Mouse (Mus musculus): ENCODE measurements around the gene Sgce.
"Not testable (repeated sequence)": the region's sequence is repeated elsewhere in the genome, so short reads cannot be mapped to it uniquely, and the experiment has no call there.

Gene Sgce

DNA sequence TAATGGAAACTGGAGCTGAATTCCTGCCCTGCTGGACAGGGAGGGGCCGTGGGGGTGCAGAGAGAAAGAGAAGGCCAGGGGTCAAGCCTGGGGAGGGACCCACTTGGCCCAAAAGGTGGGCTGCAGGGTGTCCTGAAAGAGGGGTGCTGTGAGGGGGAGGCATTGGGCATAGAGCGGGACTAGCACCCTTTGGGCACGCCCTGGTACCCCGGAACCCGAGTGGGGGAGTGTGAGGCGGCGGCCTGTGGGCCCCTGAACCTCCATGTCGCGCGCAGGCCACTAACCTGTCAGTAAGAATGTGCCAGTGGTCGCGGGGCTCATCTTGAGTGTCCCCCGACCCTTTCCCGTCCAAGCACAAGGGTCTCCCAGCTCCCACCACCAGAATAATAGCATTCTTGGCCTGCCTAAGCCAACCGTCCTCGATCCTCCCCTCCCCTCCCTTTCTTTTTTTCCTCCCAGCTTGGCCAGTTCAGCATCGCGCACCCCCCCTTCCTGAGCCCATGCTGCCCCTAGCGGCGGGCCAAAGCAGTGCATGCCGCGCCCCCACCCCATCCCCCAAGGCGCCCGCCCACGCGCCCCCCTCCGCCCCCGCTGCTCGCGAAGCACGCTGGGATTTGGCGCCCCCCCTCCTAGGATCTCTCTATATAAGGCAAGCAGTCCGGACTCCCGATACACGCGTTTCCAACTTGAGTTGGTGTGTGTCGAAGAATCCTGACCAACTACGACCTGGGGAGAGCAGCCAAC lies at the start of gene Sgce, which contains the start of gene Peg10:
TSS of gene Sgce (minus strand) at position 512 of the 744 bp plus-strand sequence.
TSS of gene Peg10 (plus strand) at position 611 of the 744 bp plus-strand sequence.
- DNase-seq, result peak; percentile 88

DNA sequence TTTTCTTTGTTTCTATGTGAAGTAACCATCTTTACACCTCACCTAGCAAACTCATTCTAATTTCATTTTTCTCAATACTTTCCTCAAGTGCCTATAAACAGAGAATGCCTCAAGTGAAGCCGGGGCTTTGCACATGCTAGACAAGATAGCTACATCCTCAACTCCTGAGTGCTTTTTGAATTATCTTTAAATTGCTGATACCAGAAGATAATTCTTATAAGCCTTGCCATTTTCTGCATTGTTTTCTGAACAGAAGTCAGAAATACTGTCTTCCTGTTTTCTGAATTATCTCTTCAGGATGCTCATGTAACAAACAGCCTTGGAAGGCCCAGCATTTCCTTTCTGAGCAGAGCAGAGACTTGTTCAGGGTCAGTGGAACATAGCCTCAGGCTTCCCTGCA lies 49.3 kb upstream of the Sgce start:
- DNase-seq, result no peak

DNA sequence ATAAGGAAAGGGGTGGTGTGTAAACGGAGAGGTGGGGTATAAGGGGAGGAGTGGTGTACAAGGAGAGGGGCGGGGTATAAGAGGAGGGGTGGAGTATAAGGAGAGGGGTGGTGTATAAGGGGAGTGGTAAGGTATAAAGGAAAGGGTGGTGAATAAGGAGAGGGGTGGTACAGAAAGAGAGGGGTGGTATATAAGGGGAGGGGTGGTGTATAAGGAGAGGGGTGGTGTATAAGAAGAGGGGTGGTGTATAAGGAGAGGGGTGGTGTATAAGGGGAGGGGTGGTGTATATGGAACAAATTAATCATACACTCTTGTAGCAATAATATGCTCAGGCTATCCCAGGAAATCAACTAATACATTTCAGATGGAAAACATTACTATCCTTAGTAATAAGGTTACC lies 15.2 kb upstream of the Sgce start:
- no peak for DNase-seq

DNA sequence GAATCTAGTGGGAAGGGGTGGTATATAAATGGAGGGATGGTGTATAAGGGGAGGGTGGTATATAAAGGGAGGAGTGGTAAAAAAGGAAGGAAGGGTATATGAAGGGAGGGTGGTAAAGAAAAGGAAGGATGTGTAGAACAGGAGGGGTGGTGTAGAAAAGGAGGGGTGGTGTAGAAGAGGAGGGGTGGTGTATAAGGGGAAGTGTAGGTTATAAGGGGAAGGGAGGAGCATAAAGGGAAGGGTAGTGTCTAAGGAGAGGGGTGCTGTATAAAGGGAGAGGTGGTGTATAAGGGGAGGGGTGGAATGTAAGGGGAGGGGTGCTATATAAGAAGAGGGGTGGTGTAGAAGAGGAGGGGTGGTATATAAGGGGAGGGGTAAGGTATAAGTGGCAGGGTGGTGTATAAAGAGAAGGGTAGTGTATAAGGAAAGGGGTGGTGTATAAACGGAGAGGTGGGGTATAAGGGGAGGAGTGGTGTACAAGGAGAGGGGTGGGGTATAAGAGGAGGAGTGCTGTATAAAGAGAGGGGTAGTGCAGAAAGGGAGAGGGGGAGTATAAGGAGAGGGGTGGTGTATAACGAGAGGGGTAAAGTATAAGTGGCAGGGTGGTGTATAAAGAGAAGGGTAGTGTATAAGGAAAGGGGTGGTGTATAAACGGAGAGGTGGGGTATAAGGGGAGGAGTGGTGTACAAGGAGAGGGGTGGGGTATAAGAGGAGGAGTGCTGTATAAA lies 14.6 kb upstream of the Sgce start:
- DNase-seq, result not testable (repeated sequence)

DNA sequence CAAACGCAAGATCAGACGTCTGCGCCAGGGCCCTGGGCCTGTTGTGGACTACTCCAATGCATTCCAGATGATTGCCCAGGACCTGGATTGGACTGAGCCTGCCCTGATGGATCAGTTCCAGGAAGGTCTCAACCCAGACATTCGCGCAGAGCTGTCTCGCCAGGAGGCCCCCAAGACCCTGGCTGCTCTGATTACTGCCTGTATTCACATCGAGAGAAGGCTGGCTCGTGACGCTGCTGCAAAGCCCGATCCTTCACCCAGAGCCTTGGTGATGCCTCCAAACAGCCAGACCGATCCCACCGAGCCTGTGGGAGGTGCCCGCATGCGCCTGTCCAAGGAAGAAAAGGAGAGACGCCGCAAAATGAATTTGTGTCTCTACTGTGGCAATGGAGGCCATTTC lies 7.9 kb upstream of the Sgce start:
- no peak for DNase-seq

DNA sequence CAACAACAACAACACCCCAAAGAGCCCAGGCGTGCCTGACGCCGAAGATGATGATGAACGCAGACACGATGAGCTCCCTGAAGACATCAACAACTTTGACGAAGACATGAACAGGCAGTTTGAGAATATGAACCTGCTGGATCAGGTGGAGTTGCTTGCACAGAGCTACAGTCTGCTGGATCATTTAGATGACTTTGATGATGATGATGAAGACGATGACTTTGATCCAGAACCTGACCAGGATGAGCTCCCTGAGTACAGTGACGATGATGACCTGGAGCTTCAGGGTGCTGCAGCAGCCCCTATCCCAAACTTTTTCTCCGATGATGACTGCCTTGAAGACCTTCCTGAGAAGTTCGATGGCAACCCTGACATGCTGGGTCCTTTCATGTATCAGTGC lies 7.3 kb upstream of the Sgce start:
- no peak for DNase-seq

DNA sequence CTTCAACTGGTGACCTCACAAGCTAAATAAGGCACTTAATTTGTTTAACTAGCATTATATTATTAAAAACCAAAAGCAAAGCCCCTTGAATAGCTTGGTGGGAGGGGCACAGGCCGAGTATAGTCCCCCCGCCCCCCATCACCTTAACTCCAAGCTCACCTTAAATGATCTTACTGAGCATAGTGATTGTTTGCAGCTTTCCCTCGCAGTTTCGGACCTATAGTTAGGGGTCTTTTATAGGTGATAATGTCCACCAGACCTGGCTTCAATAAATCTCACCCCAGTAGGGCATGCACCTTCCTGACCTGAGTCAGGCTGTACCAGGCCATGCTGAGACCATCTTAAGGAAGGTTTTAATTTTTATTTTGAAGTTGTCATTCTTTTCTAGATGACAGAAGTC lies 4.3 kb upstream of the Sgce start:
- DNase-seq, result no peak

DNA sequence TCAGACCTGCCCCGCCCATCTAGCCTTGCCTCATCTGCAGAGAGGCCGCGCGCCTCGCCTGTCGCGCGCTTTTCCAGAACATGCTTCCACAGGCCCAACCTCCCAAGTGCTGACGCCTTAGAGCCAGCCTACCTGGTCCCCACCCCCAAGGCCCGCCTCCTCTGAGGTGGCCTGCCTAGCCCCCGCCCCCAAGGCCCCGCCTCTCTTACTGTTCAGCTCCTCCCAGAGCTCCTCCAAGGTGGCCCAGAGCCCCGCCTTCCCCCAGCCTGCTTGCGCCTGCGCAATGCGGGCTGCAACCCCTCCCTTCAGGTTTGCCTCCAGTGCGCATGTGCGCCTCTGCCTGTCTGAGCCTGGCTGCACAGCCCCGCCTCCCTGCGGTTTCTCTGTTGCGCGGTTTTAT lies 2.1 kb upstream of the Sgce start:
- peak; percentile 93 for DNase-seq

DNA sequence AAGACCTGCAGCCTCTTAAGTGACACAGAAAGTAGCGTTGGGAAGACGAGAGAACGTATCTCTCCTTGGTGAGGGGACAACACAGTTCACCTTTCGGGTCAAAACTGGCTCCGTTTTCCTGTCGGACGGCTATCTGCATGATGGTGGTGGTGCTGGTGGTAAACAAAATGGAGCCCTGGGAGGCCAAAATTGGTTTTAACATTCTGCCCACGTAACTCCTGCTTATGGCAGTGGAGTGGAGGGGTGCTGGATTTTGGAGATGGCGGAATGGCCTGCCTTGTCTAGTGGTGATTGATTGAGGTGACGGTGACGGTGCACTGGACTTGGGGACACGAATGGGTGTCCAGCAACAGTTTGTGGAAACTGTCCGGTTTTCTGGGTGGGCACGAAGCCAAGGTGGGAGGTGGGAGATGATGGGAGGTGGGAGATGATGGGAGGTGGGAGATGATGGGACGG lies 1.5 kb upstream of the Sgce start:
- DNase-seq, result peak; percentile 64

DNA sequence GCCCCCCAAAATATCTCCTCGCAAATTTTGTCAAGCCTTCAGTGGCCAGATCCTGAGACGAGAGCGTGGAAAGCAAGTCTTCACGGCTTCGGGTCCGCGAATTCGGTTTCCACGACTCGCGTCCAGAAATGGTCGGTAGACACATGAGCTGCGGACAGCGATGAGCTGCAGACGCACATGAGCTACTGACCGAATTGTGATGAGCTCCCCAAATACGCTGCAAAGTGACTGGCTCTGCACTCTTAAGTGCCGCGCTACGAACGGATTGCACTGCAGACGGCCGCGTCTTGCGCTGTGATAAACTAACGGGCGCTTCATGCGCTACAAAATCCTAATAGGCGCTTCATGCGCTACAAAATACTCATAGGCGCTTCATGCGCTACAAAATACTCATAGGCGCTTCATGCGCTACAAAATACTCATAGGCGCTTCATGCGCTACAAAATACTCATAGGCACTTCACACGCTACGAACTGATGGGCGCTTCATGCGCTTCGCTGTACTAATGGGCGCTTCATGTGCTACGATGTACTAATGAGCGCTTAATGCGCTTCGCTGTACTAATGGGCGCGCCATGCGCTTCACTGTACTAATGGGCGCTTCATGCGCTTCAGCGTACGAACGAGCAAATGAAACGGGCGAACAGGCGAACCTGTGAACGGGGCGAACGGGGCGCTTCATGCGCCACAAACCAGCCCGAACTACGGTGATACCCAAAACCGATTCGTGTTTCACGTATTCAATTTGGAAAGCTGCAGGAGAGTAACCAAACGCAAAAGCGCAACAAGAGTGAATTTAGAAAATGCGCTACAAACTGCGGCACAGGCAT lies 884 bp upstream of the Sgce start:
- DNase-seq, result peak; percentile 84

DNA sequence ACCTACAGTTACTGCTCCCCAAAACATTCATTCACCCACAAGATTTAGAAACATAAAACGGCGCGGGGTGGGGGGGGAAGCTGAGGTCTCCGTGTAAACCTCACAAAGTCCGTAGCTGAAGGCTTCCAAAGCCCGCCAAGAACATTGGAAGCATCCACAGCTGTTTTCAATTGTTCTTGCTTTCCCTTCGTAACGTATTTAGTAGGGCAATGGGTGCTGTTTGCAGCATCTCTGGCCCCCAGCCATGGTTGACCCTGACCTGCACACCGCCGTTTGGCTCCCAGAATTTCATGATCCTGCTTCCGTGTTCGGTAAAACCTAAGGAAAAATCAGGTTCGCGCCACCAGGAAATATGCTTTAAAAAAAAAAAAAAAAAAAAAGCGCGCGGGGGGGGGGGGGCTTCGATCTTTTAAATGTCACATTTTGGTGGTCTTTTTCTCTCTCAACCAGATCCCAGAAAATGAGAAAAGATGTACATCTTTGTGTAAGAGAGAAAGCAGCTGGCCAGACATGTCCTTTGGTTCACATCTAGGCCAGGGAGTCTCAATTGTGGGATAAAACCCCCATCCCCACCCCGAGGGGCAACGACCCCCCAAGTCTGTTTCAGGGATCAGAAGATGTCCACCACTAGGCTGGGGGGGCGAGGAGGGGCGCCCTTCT lies 841 bp downstream of the Sgce start:
- DNase-seq, result peak; percentile 70

DNA sequence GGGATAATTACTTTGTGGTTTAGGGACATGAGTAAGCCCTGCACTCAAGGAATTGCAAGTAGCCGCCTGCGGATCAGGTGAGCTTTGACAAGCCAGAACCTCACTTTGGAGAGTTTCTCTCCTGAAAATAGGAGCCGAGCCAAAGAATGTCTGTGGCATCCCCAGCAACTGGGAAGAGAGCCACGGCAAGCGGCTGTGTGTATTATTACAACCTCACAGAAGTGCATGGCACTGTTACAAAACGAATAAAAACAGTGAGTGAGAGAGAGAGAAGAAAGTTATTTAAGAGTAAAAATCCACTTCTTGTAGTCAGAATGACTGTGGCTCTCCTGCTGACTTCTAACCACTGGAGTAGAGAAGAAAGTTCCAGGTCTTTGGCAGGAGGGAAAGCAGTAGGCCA lies 6.5 kb downstream of the Sgce start:
- DNase-seq, result peak; percentile 45

DNA sequence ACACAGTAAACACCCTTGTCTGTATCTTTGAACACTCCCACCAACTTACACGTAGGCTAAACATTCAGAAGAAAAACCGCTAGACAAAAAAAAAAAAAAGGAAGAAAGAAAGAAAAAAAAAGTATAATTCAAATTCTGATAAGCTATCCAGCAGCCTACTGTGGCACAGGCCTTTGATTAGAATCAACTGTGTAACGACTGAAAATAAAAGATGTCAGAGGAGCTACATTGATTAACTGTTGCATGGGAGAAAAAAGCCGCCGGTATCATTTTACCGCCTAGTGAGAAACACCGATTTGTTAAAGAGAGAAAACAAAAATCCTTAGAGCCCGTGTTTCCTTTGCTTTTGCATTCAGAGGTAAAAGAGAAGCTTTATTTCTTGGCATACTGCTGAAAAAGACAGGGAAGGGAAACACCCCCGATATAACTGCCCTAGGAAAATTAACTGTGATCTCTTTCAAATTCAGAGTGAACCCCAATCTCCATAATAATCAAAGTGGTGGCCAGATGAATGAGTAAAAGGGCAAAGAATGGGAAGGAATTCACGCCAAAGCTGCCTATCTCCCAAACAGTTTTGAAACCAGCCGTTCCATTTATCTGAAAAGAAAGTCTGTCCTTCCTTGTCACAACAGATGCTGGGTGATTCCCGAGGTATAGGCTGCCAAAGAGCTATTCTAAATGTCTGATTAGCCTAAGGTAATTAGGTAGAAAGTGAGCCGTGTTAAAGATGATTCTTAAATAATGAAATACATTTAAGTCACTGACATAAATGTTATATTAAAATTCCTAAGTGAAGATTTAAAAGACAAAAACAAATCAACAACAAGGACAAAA lies 7.3 kb downstream of the Sgce start:
- peak; percentile 43 for DNase-seq

DNA sequence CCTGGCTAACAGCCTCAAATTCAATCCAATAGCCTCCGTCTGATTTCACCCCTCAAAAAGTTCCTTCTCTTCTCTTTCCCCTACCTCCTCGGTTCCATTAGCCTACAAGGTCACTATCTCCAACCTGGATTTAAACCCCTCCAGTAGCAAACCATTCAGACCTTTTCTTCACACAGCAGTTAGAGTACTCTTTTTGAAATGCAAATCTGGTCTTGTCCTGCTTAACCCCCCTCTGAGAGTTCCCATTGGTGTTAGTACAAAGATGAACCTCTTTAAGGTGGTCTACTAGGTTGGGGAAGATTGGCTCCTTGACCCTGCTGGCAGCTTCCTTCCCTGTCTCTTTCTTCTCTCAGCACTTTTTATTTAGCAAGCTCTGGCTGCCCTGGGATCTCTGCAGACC lies 8.3 kb downstream of the Sgce start:
- DNase-seq, result no peak

DNA sequence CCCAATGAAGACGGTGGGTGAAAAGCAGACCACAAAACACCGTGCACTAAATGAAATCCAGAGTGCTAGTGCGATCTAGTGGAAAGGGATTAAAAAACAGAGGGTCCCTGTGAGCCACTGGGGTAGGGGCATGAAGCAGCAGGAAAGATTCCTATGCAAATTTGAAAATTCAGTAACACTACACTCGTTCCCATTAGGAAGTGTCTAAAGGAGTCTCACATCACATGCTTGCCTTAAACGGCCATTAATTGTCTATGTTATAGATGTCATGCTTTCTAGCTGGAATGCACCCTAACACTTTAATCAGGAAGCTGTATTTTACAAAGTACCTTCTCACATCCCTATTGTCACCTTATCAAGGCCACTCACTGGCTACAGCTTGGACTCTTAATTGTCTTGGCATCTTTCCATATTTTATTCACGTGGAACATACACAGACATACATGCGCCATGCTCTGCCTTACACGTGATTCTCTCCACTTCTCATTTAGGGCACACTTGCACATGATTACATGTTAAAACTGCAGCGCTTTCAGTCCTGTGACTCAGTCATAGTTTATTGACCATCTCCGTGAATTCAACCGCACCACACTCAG lies 8.9 kb downstream of the Sgce start:
- no peak for DNase-seq

DNA sequence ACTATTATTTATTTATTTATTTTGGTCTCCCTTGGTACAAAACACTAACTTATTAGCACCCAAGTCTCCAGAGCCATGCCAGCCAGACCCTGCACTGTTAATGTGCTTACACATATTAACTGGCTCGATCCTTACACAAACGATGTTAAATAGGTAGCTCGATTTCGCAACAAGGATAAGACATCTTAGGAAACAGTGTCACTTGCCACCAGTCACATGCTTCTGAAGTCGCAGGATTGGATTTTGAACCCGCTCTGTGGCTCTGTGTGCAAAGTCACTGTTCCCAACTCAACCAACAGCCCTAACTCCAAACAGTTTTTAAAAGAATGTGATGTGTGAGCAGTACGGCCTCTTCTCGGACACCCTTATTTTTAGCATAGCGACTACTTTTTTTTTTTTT lies 10.6 kb downstream of the Sgce start:
- no peak for DNase-seq

DNA sequence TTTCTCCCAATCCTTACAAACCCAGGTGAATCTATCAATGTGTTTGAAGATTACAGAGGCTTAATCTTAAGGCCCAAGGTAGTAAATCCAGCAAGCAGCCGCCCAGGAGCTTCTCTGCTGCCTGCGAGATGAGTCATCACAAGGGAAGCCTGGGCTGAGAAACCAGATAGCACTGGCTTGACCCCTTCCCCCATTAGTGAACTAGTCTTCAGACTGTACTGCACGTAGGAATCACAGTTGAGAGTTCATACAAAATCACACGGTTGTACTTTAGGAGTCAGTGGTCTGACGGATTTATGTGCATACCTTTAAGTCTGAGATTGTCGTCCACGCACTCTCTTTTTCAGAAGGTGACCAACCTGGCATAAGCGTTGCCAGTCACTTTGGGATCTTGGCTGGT lies 13.8 kb downstream of the Sgce start:
- peak; percentile 61 for DNase-seq

DNA sequence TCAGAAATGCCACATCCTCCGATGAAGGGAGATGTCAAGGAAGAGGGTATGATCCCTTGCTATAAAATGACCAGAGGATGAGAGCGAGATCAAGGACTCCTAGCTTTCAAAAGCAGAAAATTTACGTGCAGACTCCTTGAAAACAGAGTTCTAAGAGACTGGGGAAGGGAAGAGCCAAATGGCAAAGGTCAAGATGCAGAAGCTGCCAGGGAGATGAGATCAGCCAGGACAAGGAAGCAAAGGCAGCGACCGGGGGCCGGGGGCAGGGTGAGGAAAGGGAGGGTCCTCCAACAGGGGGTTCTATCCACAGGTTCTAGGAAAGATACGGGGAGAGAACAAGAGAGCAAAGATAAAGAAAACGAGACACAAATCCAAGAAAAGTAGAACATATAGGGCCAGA lies 15.3 kb downstream of the Sgce start:
- no peak for DNase-seq

DNA sequence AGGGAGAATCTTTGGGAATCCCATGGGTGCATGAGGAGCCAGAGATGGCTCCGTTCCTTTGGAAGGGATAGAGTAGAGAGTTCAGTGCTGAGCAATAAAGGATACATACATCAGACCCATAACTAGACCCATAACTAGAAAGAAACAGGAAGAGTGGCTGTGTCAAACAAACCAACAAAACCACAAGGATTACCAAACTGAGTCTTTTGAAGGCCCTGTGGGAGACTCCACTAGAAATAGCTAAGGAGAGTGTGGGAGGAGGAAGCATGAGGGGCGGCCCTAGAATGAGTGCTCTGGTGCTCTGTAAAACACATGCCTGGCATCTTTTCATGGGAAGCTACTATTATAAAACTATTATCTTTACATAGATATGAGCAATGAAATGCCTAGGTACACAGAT lies 18.7 kb downstream of the Sgce start:
- DNase-seq, result no peak

DNA sequence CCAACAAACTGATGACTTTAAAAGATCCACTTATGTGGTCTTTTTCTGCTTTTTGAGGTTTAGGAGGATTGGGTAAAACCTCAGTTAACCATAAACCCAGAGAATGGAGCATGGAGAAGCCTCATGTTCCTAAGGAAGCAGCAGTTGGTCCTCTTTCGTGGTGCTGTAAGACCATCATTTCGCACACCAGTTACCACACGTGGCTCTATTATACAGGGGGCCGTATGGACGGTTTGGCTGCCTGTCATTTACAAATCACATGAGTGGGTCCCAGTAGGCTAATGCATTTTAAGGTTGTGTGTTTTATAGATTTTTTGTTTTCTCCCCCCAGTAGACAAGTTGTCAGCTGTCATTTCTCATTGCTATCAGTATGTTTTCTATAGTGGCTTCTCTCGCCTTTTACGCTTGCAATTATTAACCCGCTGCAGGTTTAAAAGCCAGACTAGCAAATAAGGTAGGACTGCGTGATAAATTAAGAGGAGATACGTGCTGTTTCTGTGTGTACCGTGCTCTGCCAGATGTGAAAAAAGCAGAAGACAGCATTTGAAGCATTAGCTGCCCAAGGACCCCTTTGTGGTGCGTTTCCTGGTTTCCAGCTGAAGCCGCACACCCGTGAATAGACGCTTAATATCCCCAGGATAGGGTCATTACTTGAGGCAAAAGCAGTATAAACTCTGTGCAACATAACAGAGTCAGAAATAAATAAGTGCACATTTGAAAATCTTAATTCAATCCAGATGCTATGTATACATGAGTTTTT lies 22.8 kb downstream of the Sgce start:
- DNase-seq, result no peak

DNA sequence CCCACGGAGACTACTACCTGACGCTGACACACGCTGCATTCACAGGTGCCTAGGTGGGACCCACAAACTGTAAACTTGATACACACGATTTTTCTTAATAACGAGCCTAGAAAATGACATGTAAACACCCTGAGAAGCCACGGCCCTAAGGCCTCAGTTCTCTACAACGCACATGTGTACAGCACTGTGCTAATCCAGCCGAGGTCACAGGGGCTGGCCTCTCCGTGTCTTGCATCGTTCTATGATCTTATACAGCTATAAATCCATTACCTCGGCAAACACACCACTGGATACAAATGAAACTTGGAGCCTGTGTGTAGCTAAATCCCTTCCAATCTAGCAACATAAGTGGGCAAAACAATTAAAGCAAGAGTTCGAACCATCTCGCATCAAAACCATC lies 24.3 kb downstream of the Sgce start:
- DNase-seq, result no peak

All from embryo, embryonic 11 days (tissue).